Mouse (Mus musculus) C2C12 (cell line): ENCODE measurements around the gene Rab31.

Source experiments
- CTCF ChIP-seq: IDR thresholded peaks from one replicate; pipeline ENCODE4 v1.5.1; 2011; ENCODE audit not compliant: control insufficient read depth, insufficient read depth, insufficient read length
- MAX ChIP-seq: IDR thresholded peaks from one replicate; pipeline ENCODE4 v1.6.1; 2011; ENCODE audit warnings: mild to moderate bottlenecking, control low read depth
- MYOD1 ChIP-seq: IDR thresholded peaks from one replicate; pipeline ENCODE4 v1.6.1; 2011; ENCODE audit warnings: low read depth; ENCODE audit not compliant: control insufficient read depth, insufficient read length
- USF1 ChIP-seq: IDR thresholded peaks from one replicate; pipeline ENCODE4 v1.6.1; 2011; ENCODE audit warnings: low read depth, mild to moderate bottlenecking, control low read depth, moderate library complexity

DNA sequence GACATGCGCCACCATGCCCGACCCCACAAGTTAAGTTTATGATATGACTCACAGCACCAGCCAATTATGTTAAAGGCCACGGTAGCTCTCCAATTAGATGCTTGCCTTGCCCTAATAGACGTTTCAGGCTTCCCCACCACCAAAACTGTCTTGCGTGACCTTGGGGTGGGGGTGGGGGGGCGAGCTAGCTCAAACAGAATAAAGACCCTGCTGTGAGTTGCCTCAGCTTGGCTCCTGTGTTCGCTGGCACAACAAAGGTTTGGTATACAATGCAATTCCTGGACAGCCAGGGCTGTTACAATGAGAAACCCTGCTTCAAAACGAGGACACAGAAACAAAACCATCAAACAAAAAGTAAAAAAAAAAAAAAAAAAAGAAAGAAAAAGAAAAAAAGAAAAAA, 47.2 kb downstream of the Rab31 start:
- TF ChIP-seq MYOD1 (no peak), CTCF (no peak), MAX (no peak), USF1 (no peak)
